Mouse (Mus musculus) frontal cortex, postnatal 10 days (tissue): ENCODE measurements at regions not wholly inside any gene's neighbourhood (a gene's known extent, or its start where the extent isn't known, plus 50 kb on each side); places are given as distances from the start of the nearest gene placed in this dataset.

ENCODE experiments used
- DNase-seq, 2 experiments: peaks; one replicate each; pipeline ENCODE4 v3.0.0; 2022; ENCODE audit warnings: low spot score in 2 of 2, mixed read lengths in 1 of 2

DNA sequence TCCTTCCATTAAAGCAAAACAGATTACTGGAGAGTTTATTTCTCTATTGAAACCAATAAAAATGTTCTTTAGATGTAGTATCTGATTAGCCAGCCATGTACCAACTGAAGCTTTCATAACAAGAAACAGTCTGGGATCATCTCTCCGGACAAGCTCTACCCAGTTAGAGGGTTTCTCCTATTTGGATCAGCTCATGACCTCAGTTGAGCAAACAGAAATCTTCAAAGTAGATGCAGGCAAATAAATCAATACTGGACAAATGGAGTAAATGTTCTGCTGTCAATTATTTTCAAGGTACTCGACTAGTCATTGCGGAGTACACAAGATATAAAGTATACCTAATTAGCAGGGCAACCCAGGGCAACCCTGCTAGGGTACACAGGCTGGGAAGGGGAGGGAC lies 67.4 kb downstream of the Avpr1a start:
- no peak for DNase-seq

DNA sequence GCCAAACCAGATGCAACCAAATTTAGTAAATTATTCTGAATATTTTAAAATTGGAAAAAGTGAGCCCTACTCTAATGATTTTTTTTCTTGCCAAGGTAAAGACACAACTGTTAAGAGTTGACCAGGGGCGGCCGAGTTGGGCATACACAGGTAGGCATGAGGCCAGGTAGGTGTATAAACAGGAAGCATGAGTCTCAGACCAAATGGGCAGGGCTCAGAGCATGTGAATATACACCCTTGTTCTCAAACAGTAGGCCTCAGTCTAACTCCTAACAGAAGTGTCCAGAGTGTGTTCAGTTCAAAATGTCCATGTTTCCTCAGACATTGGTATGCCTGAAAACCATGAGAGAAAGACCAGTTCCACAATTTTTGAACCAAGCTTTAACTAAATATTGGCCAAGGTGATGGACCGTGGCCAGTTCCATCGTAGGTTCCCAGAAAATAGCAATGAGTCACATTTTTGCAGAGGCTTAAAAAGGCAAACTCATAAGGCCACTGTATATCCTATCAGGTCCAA lies 71.0 kb downstream of the Avpr1a start:
- no peak for DNase-seq

DNA sequence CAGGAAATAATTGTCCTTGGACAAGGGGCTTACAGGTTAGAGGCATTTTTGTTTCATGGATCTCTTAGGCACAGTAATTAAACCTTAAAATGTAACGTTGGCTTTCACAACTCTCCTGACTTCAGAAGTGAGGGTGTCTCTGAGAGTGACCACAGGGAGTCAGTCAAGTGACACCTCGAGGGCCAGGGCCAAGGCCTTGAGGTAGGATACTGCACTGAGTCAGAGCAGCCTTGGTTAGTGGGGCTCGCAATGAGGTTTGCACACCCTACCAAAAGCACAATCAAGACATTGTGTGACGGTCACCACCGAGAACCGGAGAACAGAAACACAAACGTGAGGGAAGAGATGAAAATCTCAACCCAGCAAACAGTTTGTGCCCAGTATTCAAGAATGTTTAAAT lies 71.7 kb downstream of the Avpr1a start:
- no peak for DNase-seq

DNA sequence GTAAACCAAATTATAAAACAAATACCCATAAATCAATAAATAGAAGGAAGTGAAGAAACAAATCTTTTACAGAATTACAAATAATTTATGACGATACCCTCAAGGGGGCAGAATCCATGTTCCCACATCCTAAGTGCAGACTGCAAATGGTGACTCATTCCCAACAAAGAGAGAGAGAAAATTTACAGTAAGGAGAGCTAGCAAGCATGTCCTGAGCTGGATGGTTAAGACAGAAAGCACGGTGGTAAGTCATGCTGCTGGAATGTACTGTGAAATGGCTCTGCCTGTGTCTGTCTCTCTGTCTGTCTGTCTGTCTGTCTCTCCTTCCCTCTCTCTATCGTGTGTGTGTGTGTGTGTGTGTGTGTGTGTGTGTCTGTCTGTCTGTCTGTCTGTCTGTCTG lies 74.3 kb downstream of the Avpr1a start:
- no peak for DNase-seq

DNA sequence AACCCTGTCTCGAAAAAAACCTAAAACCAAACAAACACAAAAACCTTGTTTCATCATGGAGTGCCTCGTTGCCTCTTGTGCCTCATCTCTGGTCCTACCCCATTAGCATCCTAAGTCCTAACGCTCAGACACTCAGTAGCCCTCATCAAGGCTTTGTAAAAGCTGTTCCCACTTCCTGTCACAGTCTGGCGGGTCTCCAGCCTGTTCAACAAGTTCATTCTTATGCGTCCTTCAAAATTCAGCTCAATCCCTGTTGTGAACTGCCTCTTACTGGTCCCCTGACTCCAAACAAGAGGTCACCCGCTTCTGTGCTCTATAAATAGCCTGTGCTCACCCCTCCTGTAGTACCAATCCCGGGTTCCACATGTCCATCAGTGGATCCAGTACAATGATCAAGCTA lies 77.1 kb downstream of the Avpr1a start:
- no peak for DNase-seq

DNA sequence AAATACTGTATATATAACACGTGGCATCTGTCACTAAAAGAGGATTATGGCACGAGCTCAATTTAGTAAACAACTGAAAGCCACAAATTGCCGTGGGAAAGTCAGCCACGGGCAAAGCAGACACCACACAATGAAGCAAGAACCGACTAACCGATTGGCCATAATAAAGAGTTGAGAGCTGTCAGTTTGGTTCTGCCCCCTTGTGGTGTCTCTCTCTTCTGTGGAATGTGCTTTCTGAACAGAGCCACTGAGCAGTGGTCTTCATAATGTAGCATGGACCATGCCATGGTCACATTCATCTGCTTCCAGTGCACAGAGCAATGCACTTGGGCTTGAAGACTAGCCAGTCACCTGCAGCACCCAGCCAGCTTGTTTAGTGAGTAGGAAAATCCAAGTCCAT lies 77.5 kb downstream of the Avpr1a start:
- no peak for DNase-seq

DNA sequence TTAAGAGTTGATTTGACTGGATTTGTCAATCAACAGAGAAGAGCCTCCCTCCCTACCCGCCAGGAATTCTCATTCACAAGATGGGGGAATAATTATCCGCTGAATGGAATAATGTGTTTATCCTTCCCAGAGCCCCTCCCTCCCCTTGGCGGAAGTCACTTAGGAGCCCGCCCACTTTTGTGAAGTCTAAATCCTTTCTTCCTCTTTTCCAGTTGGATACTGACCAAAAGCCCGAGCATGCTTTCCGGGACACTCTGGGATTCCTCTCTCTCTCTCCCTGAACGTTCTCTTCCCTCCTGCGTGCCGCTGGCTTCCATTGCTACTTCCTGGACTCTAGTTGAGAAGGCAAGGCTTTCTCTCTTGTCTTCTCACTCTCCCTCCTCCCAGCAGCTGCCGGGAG lies 79.9 kb downstream of the Avpr1a start:
- no peak for DNase-seq

DNA sequence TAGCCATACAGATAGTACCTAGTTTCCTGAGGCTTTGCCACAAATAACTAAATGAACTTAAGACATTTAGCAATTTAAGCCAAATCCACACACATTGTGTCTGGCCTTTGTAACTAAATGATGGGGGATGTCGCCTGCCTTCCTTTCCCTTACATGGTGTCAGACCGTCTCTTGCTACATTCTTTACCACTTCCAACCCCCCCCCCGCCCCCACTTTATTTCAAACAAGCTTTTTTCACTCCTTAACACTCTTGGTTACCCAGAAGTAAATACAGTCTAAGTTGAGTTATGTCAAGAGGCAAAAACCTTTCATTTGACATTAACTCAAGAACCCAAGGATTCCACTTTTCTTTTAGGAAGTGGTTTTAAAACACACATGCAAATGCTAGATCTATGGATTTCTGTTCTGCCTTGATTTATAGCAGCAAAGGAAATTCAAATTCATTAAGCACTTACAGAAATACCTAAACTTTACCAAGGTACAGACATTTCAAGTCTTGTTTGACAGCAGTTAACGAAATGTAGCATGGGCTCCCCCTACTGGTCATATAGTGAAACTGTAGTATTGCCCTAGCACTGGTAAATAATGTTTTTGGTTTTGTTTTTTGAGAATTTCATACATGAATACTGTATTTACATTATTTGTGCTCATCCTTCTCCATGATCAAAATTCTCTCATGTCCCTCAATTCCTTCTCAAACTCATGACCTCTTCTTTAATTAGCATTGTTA lies 80.8 kb downstream of the Avpr1a start:
- no peak for DNase-seq

DNA sequence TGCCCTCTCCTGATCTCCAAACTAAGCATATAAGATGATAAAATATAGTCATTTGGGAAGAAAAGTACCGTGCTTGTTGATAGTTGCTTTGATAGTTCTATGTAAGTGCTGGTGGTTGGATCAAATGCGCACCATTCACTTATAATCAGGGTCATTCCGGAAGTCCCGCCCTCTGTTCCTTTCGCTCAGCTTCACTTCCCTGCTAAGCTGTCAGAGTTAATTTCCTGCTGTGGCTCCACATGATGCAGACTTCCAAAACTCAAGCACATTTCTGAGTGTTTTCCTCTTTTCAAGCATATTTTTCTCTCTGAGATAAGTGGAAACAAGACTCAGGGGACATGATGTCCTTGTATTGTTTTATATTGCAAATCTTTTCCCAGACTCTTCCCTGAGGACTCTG lies 86.4 kb downstream of the Avpr1a start:
- DNase-seq, result no peak

DNA sequence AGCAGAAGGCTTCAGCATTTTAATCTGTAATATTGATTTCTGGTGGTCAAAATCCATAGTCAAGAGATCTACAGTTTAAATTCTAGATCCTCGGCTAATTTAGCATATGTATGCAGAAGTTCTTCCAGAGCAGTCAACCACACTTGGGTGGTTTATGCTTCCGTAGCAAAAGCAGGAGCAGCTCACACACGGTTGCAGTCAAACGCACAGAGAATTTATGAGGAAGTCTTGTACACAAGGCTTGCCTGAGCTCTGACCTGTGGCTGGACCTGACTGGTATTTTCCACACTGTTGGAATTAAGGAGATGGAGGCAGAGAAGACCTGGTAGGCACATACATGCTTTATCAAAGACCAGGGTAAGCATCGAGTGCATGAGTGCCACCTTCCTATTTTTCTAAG lies 86.8 kb downstream of the Avpr1a start:
- no peak for DNase-seq

DNA sequence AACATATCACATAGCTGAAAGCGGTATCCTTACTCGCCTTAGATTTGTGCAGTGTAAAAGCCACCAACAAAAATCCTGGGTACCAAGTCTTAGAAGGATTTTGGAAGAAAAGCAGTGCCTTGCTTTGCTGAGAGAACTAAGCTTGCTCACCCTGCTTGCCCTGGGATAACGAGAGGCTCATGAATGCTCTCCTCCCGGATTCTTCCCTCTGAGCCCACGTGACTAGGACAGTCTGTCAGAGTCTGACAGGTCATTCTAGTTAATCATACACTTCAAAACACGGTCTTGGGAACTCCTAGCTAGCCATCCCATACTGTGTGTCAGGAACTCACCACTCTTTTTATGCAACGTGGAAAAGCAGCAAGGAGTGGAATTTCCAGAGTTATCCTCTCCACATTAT lies 91.4 kb downstream of the Avpr1a start:
- DNase-seq, result no peak

DNA sequence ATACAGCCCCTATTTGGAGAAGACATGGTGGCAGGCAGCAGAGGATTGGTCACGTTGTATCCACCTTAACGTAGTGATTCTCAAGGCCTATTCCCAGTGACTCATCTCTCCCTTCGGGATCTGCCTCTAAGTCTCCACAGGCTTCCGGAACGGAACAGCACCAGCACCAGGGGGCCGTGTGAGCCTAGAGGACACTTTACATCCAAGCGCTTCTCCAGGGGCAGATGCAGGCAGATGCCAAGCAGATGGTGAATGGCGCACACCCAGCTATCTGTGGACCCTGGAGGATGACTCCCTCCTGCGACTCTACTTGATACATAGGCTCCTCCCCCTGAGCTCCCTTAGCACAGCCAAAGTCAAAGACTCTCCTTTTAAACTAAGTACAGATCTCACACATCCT lies 94.3 kb downstream of the Avpr1a start:
- no peak for DNase-seq

DNA sequence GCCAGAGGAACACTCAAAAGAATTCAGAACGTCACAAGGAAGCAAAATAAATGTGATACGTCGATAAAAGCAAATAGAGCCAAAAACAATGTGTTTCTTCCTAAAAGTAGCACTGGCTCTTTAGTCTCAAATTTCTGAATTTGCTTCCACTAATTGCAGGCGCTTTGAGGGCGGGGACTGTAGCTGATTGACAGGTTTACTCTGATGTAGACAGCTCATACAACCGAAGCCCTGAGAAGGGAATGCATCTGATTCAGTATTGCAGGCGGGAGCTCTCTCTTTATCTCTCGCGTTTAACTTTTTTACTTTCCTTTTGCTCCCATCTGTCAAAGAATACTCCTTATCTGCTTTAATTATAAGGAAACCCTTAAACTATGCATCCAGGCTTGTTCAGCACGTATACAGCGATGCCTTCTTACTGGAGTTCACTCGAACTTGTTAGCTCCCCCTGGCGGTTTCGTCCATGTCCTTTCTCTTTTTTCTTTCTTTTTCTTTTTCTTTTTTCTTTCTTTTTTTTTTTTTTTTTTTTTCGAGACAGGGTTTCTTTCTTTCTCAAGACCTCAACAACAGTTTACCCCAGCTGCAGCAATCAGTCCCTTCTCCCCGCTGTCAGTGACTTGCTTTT lies 95.9 kb downstream of the Avpr1a start:
- peak in 1 of 2 experiments; percentile 53 for DNase-seq

DNA sequence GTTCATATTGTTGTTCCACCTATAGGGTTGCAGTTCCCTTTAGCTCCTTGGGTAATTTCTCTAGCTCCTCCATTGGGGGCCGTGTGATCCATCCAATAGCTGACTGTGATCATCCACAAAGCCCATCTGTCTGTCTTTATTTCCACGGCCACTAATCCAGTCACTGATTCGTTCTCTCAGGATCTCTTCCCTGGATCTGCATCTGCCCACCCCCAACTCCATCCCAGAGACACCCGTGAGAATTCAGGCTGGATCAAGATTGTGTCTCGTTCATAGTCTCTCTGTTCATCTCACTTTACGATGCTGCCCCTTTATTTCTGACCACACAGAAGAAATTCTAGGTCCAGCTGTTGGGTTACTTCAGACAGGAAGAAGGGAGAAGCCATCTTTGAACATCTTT lies 96.7 kb downstream of the Avpr1a start:
- no peak for DNase-seq

DNA sequence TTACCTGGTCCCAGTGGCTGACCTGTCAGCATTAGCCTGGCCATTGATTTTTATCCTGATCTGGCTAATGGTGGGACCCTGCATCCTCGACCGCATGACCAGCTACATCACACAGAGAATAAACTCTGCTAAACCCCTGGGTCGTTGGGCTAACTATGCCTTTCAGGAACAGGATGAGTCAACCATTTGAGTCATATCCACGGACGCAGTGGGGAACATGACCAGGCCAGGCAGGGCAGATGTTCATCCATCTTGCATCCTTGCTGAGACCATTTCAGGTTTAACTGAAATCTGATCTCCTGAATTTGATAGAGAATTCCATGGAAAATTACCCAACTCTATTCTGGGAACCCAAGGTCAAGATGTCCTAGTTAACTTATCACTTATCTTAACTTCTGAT lies 103.3 kb downstream of the Avpr1a start:
- no peak for DNase-seq

DNA sequence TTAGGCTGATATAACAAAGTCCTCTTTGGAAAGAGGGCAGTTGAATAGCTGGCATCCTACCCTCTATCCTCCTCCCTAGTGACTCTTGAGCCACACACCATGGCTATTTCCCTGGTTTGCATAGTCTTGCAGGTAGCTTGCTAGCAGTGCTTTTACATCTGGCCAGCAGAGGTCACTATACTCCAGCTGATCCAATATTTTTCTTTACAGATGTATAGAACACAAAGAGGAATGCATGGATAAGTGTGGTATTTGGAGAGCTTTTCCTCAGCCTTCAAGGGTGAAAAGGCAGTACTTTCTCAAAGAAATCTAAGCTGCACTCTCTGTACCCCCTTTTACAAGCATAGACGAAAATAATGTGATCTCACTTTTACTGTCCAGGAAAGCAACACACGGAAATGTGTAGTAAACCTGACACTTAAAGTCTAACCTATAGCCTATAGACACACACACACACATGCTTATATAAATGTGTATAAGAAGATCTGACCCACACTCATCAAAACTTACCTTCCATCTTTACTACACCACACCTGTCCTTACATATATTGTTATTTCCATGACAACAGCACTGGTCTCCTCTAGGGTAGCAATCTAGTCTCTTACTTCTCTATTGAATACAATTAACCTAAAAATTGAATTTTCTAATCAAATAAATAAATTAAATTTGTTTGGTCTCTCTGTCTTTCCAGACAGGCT lies 105.0 kb downstream of the Avpr1a start:
- DNase-seq, result peak in 1 of 2 experiments; percentile 44

DNA sequence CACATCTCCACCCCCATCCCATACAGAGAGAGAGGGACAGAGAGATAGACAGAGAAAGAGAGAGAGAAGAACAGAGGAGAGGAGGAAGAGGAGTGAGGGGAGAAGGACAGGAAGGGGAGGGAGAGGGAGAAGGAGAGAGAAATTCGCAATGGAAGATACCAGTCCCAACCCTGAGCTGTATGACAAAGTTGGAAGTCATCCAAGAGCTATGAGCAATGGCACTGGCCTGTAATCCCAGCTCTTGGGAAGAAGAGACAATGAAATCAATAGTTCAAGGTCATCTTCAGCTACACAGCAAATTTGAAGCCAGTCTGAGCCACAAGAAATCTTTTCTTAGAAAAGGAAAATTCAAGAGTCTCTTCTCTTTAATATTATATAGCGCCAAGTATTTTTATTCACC lies 105.6 kb downstream of the Avpr1a start:
- DNase-seq, result no peak

DNA sequence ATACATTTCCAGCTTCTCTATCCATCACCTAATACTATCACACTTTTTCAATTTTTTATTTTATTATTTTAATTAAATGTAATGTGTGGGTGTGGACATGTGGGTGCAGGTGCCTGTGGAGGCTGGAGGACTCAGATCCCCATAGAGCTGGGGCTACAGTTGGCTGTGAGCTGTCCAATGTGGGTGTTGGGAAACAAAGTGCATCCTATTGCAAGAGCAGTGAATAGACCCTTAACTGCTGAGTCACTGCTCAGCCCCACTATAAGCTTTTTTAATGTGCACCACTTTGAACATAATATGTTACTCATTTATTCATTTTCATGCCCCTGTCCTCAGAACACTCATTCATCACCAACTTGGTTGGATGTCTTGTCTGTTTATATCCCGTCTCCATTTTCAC lies 110.4 kb downstream of the Avpr1a start:
- no peak for DNase-seq

DNA sequence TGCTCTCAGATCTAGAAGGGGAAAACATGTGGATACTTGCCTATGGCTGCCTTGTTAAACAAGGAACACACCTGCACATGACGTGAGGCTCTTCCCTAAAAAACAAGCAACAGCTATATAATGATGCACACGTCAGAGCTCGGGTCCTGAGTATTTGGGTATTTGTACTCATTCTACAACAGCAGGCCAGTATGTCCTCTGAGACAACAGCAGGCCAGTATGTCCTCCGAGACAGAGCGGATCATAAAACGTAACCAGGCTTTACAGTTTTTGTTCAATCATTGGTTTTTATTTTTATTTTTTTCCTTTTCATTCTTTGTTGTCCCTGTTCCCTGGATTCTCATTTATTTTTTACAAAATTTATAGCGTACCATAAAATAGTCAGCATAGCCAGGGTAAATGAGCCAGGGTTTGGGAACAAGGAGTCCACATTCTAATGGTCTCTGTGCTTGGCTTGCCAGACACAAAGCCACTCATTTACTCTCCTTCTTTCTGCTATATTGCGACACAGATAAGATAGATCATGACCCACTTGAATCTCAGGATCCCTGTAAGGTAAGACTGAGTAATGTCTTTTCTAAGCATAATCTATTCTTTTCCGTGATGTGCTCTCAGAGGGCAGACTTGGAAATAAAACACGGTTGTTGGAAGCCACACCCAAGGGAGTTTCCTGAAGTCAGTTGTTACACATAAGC lies 111.8 kb downstream of the Avpr1a start:
- DNase-seq, result no peak

DNA sequence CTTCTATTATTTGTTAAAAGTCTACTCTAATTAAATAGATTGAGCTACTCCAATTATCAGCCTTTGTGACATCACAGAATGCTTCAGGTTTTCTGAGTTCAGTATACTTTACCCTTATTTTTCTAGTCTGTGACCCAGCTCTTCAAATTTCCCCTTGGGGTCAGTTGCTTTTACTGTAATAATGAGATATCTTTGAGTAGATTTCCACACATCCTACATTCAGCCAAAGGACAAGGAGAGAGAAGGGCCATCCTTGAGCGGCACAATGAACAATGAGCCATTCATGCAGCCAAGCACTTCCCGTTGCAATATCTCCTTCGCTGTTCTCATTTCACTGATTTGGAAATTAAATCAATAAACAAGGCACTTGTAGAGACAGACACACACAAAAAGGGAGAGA lies 113.6 kb downstream of the Avpr1a start:
- no peak for DNase-seq

DNA sequence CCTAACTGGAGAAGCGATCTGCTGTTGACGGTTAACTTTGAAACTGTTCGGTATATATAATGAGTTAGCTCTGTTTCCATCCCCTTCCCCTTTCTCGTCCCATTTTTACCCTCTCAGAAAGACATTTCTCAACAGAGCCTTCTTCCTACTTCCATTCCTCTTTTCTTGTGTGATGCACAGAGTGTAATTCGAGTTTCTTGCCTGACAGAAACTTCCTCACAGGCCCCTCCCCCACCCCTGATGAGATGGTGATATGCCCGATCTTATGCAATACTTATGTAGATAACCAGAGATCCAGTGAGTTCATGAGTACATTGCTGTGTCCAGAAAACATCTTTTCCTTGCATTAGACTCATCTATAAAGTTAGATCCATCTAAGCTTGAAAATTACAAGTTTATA lies 114.2 kb downstream of the Avpr1a start:
- no peak for DNase-seq

DNA sequence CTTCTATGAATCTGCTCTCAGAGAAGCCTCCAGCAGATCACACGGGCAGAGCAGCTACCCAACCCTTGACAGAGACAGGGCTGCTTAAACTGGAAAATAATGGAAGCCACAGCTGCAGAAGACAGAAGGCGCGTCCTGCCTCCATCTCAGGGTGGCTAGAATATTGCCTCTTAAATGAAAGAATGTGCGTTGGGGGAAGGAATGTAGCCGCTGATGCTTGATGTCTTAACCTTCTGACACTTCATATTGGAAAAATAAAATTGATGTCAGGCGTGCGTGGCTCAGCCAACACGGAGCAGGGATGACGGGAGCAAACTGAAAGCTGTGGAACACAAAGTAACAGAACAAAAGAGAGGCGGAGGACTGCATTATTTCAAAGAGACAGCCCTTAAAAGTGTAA lies 114.6 kb upstream of the Ppm1h start:
- no peak for DNase-seq
